Mouse (Mus musculus): ENCODE data around the gene Creb1. TPM values are rescaled to one million over a fixed set of nuclear protein-coding genes. Genes with fewer than 3 reads are reported as not detected.

The Creb1 gene
- polyA plus RNA-seq (2012; rRNA removed) = 16.2 and 20.6 TPM in 2 replicates

DNA sequence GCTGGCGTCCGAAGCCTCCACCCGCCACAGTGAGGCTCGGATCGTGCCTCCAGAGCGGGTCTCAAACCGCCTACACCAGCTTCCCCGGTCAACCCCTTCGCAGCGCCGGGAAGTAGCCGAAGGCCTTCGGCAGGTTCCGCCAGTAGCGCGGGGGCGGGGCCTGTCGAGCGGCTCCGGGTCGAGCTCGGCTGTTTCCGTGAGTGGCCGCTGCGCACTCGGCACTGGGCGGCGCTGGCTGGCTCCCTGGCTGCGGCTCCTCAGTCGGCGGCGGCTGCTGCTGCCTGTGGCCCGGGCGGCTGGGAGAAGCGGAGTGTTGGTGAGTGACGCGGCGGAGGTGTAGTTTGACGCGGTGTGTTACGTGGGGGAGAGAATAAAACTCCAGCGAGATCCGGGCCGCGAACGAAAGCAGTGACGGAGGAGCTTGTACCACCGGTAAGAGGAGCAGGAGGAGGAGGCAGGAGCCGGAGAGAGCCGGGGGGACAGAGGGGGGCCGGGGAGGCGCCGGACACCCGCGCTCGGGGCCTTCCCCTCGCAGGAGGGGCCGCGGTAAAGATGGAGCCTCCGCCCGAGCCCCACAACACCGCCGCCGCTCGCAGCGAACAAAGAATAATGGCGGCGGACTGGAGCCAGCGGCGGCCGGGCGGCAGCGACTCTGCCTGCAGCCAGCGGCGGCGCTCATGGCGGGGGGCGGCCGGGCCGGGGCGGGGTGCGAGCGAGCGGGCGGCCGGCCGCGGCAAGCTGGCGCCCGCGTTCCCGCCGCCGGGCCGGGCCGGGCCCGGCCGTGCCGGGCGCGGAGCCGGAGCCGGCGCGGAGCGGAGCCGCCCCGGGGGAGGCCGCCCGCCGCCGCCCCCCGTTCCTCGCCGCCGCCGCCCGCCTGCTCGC lies at the start of gene Creb1:
Creb1 (plus strand) TSS at position 57 of the 882 bp plus-strand sequence.
- 12% methylated on average over 115 of the region's 119 CpGs for WGBS
- TF ChIP-seq CTCF (IDR thresholded peaks at IDR 0.05; ENCODE audit: borderline replicate concordance, insufficient read depth, low read depth, low read length) (no peak), POLR2A (IDR thresholded peaks at IDR 0.05; ENCODE audit: borderline replicate concordance, insufficient read depth, low read length) (peak; percentile 84)

DNA sequence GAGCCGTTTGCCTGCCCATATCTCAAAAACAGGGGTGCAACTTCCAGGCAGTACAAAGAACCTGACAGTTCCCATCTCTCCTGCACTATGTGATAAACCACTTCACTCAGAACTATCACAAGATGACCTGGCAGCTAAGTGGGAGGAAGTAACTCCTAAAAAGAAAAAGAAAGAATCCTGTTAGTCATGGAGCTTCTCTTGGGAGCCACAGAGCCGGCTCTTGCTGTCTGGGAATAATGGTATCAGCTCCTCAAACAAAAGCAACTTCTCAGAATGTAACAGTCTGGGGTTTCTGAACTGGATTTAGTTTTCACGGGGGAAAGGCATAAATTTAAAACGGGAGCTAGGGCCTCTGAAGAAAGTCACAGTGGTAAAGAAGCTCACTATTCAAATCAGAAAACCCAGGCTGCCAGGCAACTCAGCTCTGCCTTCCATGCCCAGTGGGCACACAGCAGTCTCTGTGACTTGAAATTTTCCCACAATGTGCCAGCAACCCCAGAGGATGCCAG lies 43.9 kb upstream of the Creb1 start:
- Histone ChIP-seq H3K4me1 (ENCODE audit: control insufficient read depth, insufficient read depth, low read length) (no peaks in the 10 kb centered on the region), H3K4me3 (replicated peaks; ENCODE audit: insufficient read depth, low read depth, low read length) (no peak overlapping the region), H3K27ac (ENCODE audit: insufficient read depth, low read length) (no peak overlapping the region), H3K27me3 (ENCODE audit: control insufficient read depth, insufficient read depth, low read length) (no peaks in the 10 kb centered on the region)
- TF ChIP-seq POLR2A (IDR thresholded peaks at IDR 0.05; ENCODE audit: borderline replicate concordance, insufficient read depth, low read length) (no peak), CTCF (IDR thresholded peaks at IDR 0.05; ENCODE audit: borderline replicate concordance, insufficient read depth, low read depth, low read length) (no peak)
- WGBS = 18% methylated on average over 4 of the region's 4 CpGs
- DNase-seq = no peak

More for the DNA sequence above, at the start of gene Creb1:
- H3K4me1 ChIP-seq (ENCODE audit: control insufficient read depth, insufficient read depth, low read length) = no peaks in the 10 kb centered on the region; the same call in 1 of the 2 replicates
- DNase-seq = peak; percentile 98 to 99
- H3K27ac ChIP-seq (ENCODE audit: insufficient read depth, low read length) = peak within 1 kb of the TSS; percentile 95
- H3K27me3 ChIP-seq (ENCODE audit: control insufficient read depth, insufficient read depth, low read length) = no peaks in the 10 kb centered on the region
- peak within 1 kb of the TSS; percentile 97 for H3K4me3 ChIP-seq (replicated peaks; ENCODE audit: insufficient read depth, low read depth, low read length)

DNA sequence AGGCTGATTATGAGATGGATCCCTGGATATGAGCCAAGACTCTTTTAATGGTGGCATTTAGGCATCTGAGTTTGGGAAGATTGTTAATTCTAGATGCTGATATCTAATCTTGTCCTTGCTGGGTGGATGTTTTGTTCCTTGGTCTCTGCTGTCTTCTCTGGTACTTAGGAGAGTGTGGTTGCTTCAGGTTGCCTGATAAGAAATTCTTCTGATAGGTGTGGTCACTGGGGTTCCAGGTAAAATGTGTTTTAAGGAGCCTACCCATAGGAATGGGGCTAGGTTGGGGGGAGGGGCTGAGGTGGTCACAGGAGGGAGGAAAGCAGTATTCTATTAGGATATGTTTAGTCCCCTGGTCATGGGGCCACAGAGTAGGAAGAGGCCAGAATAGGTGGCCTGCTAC lies 35.6 kb upstream of the Creb1 start:
- no peak overlapping the region for H3K4me3 ChIP-seq (replicated peaks; ENCODE audit: insufficient read depth, low read depth, low read length)
- no peaks in the 10 kb centered on the region for H3K4me1 ChIP-seq (ENCODE audit: control insufficient read depth, insufficient read depth, low read length)
- no peak for DNase-seq
- no peaks in the 10 kb centered on the region for H3K27me3 ChIP-seq (ENCODE audit: control insufficient read depth, insufficient read depth, low read length)
- no peak overlapping the region for H3K27ac ChIP-seq (ENCODE audit: insufficient read depth, low read length)
- no peak for TF ChIP-seq CTCF (IDR thresholded peaks at IDR 0.05; ENCODE audit: borderline replicate concordance, insufficient read depth, low read depth, low read length)
- no peak for TF ChIP-seq POLR2A (IDR thresholded peaks at IDR 0.05; ENCODE audit: borderline replicate concordance, insufficient read depth, low read length)

DNA sequence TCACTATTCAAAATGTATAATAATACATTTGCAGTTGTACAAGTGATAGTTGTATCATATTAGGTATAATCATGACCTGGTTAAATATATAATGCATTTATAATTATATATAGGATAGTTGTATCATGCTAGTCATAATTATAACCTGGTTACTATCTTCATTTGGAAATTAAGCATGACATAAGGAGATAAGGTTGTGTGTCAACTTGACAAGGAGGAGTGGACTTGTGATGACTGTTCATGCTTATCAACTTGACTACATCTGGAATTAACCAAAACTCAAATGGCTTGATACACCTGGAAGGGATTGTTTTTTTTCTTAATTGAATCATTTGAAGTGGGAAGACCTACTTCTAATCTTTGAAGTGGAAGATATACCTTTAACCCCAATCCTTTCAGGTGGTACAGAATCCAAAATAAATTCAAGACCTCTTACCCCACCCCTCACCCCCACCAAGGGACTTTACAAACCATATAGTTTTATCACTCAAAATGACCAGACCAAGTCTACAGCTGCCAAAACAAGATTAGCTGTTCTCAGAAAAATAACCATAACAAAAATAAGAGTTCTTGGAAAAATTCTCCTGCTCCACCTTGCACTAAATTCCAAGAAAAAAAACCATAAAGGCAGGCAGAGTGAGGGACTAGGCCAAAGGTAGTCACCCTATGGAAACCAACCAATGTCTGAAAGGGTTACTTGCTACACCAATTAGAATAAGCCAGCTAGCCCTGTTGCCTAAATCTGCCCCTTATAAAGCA lies 30.9 kb upstream of the Creb1 start:
- no peak for DNase-seq
- no peaks in the 10 kb centered on the region for H3K27me3 ChIP-seq (ENCODE audit: control insufficient read depth, insufficient read depth, low read length)
- no peaks in the 10 kb centered on the region for H3K4me1 ChIP-seq (ENCODE audit: control insufficient read depth, insufficient read depth, low read length)
- no peak for TF ChIP-seq CTCF (IDR thresholded peaks at IDR 0.05; ENCODE audit: borderline replicate concordance, insufficient read depth, low read depth, low read length)
- TF ChIP-seq POLR2A (IDR thresholded peaks at IDR 0.05; ENCODE audit: borderline replicate concordance, insufficient read depth, low read length) = no peak
- no peak overlapping the region for H3K4me3 ChIP-seq (replicated peaks; ENCODE audit: insufficient read depth, low read depth, low read length)
- no peak overlapping the region for H3K27ac ChIP-seq (ENCODE audit: insufficient read depth, low read length)

DNA sequence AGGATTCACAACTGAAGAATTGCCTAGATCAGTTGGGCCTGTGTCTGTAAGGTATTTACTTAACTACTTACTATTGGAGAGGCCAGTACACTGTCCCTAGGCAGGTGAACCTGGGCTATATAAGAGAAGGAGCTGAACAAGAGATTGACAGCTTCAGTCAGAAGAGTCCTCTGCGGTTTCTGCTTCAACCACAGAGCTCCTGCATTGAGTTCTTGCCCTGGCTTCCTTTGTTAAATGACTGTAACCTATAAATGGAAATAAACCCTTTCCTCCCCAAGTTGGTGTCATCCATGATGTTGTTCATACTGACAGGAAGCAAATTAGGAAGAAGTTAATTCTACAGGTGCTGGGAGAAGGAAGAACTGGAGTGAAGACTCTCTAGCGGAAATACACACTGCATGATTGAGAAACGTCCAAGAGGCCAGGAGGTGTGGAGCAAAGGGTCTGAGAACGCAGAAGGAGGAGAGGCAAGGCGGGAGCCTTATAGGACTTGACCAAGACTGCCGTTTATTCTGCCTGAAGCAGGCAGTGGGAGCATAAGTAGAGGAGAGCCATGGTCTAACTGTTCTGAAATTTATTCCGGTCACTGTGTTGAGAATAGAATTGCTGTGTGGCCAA lies 23.9 kb upstream of the Creb1 start:
- H3K27me3 ChIP-seq (ENCODE audit: control insufficient read depth, insufficient read depth, low read length) = no peaks in the 10 kb centered on the region
- H3K4me1 ChIP-seq (ENCODE audit: control insufficient read depth, insufficient read depth, low read length) = no peaks in the 10 kb centered on the region
- no peak overlapping the region for H3K27ac ChIP-seq (ENCODE audit: insufficient read depth, low read length)
- no peak for DNase-seq
- WGBS = 86% methylated on average over 7 of the region's 7 CpGs
- no peak for TF ChIP-seq POLR2A (IDR thresholded peaks at IDR 0.05; ENCODE audit: borderline replicate concordance, insufficient read depth, low read length)
- no peak overlapping the region for H3K4me3 ChIP-seq (replicated peaks; ENCODE audit: insufficient read depth, low read depth, low read length)

DNA sequence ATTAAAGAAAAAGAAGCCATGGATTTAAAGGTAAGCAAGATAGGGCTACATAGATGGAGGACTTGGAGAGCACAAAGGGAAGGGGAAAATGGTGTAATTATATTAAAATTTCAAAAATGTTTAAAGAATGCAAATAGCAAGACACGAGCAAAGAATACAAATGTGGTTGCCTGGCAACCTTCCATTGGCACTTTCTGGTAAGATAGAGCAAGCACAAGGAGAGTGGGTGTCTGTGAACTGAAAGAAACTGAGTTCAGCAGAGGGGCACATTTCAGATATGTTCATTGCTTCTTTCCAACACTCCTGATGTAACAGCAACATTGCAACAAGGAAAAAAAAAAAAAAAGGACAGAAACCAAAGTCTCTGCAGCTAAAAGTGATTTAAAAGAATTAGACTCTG lies 22.8 kb upstream of the Creb1 start:
- Histone ChIP-seq H3K27ac (ENCODE audit: insufficient read depth, low read length) (no peak overlapping the region), H3K4me1 (ENCODE audit: control insufficient read depth, insufficient read depth, low read length) (no peaks in the 10 kb centered on the region), H3K4me3 (replicated peaks; ENCODE audit: insufficient read depth, low read depth, low read length) (no peak overlapping the region), H3K27me3 (ENCODE audit: control insufficient read depth, insufficient read depth, low read length) (no peaks in the 10 kb centered on the region)
- TF ChIP-seq POLR2A (IDR thresholded peaks at IDR 0.05; ENCODE audit: borderline replicate concordance, insufficient read depth, low read length) (no peak), CTCF (IDR thresholded peaks at IDR 0.05; ENCODE audit: borderline replicate concordance, insufficient read depth, low read depth, low read length) (no peak)
- DNase-seq = no peak
- WGBS = 24% methylated on average over 1 of the region's 1 CpGs

DNA sequence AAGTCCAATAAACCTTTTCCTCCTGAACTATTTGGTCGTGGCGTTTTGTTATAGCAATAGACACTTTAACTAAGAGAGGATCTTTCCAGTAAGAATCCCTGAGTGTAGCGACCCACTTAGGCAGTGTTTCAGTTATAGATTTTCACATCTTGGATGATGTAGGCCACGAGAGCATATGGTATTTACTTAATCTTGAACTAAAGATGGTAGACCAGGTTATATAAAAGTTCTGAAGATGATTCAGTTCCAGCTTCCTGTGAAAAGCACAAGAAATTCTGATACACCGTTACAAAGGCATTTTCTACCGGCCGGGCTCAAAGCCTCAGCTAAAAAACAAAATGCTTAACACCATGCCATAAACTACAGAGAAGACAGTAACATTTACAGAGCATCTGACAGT lies 18.3 kb upstream of the Creb1 start:
- WGBS = 87% methylated on average over 7 of the region's 7 CpGs
- Histone ChIP-seq H3K4me3 (replicated peaks; ENCODE audit: insufficient read depth, low read depth, low read length) (no peak overlapping the region), H3K4me1 (ENCODE audit: control insufficient read depth, insufficient read depth, low read length) (no peaks in the 10 kb centered on the region), H3K27ac (ENCODE audit: insufficient read depth, low read length) (no peak overlapping the region), H3K27me3 (ENCODE audit: control insufficient read depth, insufficient read depth, low read length) (no peaks in the 10 kb centered on the region)
- TF ChIP-seq CTCF (IDR thresholded peaks at IDR 0.05; ENCODE audit: borderline replicate concordance, insufficient read depth, low read depth, low read length) (no peak), POLR2A (IDR thresholded peaks at IDR 0.05; ENCODE audit: borderline replicate concordance, insufficient read depth, low read length) (no peak)
- no peak for DNase-seq

All from cerebellum, adult 2 months (tissue).